Mouse (Mus musculus): ENCODE results near the gene Cfap65.

Cfap65 gene

DNA sequence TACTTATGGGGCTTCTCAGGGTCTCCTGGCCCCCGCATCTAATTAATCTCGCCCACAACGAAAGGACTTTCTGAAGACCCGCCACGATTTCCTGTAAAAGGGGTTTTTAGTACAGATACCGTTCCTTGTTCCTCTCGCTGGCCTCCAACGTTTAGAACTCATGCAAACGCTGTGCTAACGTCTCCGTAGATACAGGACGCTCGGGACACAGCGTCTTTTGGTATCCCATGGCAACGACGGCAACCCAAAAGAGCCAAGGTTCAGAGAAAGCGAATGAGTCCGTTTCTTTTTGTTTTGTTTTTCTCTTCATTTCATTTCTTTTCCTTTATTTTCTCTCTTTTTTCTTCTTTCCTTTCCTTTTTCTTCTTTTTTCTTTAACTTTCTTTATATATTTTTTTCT, at the start of gene Cfap65:
TSS of gene Cfap65 (minus strand) at position 198 of the 400 bp plus-strand sequence.
- peak; percentile 65 for DNase-seq

DNA sequence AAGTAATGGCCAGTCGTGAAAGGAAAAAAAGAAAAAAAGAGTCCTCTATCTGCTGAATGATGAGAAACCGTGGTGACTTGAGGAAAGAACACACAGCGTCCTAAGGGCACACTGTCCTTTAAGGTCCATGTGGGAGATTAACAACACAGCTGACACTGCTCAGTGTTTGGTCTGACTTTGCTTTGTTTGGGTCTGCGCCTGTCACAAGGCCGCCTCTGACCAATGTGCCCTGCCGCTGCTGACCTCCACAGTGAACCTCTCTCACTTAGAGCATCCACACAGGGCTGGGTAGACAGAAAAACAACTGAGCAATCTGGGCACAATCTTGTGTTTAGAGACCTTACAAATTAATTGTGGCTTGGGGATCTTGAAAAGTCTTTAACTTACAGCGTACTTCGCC, 41.6 kb upstream of the Cfap65 start:
- no peak for DNase-seq

DNA sequence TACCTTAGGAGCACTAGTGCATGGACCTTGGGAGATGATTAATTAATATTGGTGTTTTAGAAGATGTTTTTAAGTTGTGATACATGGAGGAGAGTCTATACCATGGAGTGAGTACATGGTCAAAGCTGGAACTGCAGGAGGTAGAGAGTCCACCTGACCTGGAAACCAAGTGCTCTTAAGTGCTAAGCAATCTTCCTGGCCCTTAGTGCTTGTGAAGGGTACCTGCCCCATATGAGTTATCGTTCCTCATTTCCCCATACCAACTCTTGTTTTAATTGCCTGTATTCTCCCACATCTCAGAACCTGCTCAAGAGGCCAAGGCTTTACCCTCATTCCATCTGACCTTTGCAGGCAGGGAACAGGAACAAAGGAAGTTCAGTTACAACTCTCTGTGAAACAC, 40.5 kb upstream of the Cfap65 start:
- DNase-seq = no peak

DNA sequence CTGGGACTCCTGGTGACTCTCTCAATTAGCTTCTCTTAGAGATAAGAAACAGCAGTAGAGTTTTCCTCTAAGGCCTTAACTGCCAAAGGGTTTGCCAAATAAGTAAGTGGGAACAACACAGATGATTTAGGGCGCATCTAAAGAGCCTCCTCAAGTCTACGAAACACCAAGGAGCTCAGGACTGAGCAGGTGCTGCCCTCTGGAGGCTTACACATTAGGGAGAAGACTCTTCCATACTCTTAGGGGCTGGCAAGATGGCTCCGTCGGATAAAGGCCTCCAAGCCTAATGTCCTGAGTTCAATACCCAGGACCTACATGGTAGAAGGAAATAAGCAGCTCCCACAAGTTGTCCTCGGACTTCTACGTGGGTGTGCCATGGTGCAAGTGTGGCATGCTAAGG, 38.2 kb upstream of the Cfap65 start:
- DNase-seq = no peak

DNA sequence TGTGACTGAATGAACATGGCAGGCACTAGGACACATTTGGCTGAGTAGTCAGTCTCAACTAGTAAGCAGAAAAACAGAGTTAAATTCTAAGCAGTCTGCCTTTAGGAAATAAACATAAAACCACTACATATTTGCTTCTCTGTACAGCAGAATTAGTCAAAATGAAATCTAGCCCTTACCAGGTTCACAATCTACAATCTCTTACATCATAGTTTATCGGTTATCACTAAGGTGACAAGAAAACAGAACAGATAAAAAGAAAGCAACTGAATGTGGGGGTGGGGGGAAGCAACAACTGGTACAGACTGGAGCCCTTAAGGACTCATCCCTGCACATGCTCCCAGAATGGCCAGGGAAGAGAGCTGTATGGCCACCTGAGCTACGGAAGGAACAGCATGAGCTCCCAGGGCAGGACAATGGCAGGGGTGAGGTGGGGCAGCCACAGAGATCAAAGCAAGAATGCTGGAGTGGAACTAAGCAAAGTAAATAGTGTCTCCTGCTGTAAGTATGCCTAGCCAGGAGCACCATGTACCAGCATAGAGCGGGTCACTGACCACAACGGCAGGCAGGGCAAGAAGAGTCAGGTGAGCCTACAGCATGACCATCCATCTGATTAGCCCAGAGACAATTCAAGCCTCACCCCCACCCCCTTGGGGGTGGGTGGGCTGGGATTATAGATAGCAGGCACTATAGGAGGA, 36.1 kb upstream of the Cfap65 start:
- no peak for DNase-seq

DNA sequence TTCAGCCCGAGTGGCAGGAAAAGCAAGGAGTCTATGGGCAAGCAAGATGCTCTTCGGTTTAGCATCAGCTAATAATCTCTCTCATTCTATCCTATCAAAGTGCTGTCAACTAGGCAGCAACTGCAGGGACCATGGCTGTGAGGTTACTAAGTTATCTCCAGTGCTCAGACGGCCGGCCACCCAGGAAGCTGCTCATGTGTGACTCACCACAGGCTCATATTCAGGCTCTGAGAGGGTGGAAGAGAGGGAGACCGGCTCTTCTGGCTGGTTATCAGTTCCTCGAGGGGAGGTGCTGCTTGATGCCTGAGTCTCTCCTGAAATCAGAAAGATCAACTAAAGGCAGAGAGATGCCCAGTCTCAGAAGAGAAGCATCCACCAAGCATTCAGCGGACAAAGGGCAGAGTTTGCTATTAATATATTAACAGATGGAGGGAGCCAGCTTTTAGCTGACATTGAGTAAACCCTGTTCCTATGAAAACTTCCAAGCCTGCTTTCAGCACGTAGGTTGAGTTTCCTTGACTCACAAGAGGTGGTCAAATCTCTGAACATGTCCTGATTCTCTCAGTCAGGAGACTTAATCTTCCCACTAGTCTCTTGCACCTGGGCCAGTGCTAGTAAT, 32.7 kb upstream of the Cfap65 start:
- DNase-seq = no peak

DNA sequence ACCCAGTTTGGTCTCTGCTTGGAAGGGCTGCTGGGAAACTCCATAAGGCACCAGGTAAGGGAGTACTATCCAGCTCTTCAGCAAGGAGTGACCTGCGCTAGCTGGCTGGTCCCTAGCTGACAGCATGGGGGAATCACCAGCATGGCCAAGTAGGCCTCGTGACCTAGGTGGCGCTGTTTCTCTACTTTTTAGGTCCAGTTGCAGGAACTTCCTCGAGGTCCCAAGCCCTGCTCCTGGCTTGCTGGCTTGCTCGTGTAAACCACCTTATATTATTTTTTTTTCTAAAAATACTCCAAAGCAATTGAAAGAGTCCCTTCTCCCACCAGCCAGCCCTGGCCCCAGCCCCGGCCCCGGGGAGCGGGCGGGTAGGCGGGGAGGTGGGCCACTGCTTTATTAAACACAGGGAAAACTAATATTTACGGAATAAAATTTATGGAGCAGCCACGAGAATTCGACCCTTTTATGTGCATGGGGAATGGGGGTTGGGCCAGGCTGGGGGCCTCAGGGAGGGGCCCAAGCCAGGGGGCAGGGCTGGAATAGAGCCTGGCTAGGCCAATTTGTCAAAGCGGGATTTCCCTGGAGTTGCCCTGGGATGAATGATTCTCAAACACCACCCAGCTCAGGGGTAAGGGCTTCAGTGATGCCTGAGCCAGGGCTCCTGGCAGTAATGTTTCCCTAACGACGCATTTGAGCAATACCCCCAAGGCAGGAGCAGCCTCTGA, 29.3 kb upstream of the Cfap65 start:
- peak; percentile 70 for DNase-seq

DNA sequence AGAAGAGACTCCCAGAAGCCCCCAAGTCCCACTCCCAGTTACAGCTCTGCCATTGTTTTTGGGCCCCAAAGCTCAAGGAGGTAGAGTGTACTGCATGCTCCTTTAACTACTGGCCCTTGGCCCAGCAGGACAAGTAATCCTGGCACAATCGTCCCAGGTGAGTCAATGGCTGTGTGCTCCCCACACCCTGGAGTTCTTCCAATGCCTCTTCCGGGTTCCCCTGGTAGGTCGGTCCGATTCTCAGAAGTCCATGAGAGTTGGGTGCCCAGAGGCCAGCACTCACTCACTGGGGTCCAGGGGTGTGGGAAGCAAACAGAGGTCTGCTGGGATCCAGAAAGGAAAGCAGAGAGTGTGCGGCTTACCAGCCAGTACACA, 27.4 kb upstream of the Cfap65 start:
- DNase-seq = no peak

DNA sequence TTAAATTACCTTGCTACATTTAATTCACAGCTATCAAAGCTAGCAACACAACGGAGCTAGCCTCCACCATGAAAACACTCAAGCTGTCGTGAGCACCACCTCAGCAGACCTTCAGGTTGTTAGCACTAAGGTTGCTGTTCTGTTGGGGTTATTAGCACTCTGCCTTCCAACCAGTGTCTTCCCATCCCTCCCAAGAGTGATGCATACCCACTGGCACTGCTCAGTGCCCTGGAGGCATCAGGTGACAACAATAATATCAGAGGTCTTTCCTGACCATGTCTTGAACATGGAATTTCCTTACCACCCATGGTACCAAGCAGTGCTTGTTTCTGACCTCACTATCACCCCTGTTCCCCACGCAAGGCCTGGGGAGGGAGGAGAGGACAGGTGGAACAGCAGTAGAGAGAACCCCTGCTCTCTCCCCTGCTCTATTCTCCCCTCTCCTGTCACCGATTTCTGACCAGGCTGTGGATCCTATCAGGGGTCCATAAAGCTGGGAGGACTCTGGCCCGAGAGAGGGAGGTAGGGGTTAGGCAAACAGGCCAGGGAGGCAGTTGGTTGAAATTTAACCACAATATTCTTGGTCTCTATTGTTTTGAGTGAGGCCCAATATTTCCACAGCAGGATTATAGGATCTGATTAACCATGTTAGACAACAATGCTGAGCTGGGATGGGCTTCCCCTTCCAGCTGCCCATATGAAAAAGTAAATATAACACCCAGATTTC, 26.9 kb upstream of the Cfap65 start:
- no peak for DNase-seq

DNA sequence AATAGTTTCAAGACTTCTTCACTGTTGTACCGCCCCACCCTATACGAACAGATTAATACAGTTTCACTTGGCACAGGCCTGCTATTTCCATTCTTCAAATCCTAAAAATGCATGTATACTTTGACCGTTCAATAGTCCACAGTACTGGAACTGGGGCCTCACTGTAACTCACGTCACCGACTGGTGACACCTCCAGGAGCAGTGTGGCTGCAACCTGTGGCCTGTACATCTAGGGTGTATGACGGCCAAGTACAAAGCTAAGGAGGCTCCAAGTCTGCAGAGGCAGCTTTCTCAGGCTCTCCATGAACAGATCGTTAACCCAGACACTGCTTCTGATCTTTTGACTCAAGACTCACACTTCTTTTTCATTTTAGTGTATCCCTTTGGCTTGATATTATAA, 26.3 kb upstream of the Cfap65 start:
- no peak for DNase-seq

DNA sequence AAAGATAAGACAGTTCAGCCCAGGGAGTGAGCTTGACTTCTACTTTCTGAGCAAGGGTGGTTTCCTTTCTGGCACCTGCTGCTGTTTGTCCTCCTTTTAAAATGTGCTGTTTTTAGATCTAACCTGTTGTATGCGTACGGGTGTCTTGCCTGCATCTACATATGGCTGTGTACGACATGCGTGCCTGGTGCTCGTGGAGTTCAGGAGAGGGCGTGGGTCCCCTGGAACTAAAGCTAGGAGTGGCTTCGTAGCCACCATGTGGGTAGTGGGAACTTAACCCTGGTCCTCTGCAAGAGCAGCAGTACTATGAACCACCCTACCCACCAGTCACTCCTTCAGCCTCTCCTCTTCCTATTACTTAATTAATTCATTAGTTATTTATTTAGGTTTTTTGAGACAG, 24.7 kb upstream of the Cfap65 start:
- DNase-seq = no peak

DNA sequence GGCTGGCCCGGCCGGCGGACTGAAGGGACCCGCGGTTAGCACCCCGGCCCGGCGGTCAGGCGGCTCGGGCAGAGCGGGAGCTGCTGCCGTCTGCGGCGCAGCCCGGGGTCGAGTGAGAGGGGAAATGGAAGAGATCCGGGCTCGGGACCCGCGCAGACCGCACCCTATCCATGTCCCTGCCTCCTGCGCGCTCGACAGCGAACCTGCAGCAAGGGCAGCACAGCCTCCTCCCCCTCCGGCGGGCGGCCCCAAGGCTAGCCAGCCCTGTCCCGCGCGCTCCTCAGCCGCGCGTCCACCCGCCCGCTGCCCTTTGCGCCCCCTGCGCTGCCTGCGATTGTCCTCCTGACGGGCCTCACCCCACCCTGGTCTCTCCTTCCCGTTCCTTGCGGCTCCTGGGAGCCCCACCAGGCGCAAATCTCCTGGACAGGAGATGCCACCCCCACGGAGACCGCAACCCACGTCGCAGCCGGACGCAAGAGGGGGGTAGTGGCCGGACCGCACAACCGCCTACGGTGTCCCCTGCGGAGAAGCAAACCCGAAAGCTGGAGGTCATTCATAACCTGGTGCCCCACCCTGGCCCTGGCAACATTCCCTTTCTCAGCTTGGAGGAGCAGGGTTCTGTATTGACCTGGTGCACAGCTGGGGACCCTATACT, 16.3 kb upstream of the Cfap65 start, which contains the start of gene Ihh:
TSS of gene Ihh (minus strand) at position 117 of the 655 bp plus-strand sequence.
- no peak for DNase-seq

DNA sequence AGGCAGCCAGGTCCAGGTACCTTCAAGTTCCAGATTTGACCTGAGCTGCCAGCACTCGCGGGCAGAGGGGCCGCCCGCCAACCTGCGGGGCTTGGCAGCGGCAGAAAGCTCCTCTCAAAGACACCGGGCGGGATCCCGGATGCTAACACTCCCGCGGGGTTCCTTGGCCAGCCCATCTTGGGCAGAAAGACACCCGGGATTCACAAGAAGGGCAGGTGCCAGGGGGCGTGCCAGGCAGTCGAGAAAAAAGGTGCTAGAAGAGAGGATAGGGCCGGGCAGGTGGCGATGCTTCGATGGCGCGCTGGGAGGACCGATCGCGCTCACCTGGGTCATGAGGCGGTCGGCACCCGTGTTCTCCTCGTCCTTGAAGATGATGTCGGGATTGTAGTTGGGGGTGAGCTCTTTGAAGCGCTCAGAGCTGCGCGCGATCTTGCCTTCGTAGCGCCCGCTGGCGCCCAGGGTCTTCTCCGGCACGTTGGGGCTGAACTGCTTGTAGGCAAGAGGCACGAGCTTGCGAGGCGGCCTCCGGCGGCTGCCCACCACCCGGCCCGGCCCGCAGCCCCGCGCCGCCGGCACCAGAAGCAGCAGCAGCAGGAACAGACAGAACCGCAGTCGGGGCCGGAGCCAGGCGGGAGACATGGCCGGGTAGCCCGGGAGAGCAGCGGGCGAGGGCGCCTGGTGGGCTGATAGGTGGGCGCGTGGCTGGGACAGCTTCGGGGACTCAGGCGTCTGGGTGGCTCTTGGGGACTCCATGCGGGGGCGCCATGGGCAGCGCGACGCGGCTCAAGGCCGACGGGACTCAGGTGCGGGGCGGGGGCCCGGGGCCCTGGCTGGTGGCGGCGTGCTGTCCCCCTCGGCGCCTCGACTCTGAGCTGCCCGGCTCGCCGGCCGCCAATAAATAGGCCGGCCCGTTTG, 15.4 kb upstream of the Cfap65 start:
- DNase-seq = peak; percentile 29

DNA sequence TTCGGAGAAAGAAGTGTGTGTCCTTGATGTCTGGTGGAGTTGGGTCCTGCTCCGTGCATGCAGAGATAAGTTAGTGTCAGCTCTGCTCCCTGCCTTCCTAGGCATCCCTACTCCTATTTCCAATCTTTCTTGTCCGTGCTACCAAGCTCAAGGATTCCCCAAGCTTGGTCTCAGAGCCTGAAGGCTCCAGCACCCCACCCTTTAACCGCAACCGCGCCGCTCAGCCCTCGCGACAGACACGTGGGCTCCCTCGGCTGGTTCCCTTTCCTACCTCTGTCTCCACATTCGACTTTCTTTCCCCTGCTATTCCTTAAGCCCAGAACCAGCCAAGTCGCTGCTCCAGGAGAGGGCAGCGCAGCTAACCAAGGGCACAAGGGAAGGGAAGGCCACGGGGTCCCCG, 14.7 kb upstream of the Cfap65 start:
- peak; percentile 11 for DNase-seq

DNA sequence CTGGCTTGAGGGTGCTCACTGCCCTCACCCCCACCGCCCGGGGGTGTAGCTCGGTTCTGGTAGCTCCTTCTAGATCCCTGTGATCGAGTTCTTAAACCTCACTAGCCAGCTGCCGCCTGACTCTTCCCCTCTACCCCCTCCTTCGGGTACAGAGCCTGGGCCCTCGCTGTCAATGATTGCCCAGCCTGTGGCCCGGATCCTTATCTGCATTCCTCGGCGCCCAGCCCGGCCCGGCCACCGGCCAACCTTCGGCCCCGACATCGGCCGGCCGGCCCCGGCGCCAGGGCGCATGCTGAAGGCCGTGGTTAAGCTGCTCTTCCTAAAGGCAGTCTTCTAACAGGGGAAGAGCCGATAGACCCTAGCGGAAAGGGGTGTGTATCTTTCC, 14.3 kb upstream of the Cfap65 start:
- DNase-seq = peak; percentile 9

DNA sequence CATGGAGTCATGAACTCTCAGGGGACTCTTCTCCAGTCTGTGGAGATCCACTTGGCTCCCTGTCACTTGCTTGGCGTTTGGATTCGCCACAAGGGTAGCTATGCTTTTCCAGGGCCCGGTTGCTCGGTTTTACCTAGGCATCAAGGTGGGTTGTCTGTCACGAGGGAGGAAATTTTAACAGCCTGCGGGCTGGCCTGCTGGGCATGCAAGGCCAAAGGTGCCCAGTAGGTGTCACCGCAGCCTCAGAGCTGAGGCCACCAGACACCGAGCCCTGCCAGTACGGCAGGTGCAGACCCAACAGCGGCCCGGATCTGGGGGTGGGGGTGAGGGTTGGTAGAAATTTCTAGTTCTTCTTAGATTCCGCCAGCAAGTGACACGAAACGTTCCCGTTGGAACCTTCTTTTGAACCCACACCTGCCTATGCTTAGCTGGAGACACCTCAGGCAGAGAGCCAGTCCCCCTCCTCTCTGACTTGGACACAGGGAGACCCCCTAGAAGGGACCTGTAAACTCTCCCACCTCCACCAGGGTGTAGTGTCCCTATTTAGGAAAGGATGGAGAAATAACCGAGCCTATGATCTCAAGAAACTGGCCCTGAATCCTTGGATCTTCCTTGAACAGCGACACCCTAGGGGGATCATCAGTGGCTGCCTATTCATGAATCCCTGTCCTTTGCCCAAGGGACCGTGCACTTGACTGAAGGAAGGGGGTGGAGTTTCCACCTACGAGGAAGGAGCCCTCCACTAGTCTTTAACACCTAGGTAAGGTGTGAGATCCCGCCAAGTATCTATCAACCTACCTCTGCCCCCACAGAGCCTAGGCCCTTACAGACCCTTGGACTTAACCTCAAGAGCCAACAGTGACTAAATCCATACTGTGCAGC, 13.6 kb upstream of the Cfap65 start:
- peak; percentile 65 for DNase-seq

DNA sequence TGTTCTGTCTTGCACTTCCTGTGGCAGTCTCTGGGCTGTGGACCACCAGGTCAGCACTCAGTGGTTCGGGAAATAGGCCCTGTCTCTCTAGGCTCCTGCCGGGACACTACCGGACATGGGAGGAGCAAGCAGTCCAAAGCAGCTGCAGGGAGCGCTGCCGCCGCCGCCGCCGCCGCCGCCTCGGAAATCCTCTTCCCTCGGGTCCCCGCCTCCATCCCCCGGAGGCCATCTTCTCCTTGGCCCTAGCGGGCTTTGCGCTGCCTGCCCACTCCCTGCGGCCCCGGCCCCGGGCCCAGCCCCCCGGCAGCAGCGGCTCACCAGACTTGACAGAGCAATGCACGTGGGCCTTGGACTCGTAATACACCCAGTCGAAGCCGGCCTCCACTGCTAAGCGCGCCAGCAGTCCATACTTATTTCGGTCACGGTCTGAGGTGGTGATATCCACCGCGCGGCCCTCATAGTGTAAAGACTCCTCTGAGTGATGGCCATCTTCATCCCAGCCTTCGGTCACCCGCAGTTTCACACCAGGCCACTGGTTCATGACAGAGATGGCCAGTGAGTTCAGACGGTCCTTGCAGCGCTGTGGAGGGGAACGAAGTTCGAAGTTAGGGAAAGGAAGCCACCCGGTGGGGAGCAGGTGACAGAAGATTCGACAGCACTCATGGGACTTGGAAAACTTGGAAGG, 12.7 kb upstream of the Cfap65 start:
- DNase-seq = peak; percentile 10

DNA sequence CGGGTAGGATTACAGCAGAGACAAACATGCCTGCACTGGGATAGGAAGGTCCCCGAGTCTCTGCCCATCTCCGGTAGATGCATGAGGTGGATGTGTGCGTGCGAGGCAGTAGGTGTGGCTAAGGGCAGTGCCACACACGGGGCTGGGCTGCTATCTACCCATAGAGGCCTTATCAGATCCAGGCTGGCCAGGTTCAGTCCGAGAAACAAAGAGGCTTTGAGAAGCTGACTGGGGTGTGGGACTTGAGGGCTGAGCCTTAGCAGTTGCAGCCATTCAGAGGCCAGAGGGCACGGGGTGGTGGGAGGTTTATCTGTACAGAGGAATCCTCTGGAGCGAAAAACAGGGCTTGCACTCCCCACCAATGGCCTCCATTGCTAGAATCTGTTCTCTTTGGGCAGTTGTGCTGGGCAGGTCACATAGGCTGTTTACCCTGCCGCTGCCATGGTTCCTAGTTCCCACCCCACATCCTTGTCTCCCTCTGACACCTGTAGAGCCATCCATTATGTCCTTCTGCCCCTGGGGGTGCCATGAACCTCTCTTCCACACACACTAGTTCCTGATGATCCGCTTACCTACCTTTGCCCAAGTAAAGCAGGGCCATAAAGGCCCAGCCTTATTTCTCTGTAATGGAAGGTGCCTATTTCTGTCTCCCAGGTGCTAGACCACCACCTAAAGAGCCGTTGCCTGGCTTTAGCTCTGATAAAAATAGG, 6.4 kb upstream of the Cfap65 start:
- DNase-seq = no peak

DNA sequence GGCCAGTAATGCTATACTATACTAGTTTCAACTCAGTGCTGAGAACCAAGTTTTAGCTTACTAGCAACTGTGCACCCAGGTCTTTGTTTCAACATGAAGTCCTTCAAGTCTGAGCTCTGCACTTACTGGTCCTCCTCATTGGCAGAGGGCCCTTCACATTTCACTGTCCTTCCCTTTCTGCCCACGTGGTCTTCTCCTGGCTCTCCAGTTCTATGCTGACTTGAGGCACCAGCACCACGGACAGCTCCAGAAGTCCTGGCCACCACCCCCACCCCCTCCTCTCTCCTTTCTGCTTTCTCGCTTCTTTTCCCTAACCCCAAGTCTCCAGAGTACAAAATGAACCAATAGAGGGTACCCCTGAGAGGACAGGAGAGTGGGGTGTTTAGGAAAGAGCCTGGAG, 4.4 kb upstream of the Cfap65 start:
- no peak for DNase-seq

All from right cerebral cortex, postnatal 4 days (tissue).